Mouse (Mus musculus): Measurements from ENCODE around the gene Pum1. TPM values are rescaled to one million over a fixed set of nuclear protein-coding genes. Genes with fewer than 3 reads are reported as not detected.

The Pum1 gene
- polyA plus RNA-seq, 1 experiment from 2014 or later, result 49.6 TPM

- in situ Hi-C loops (cut with MboI; ENCODE audit: low pct_unique_long_range_greater_than_20kb), result no loop called here
- no peak for ATAC-seq
- H3K27me3 ChIP-seq, result no peaks in the 10 kb centered on the region
- CTCF ChIA-PET, result no interaction called here
- no peak for DNase-seq (ENCODE audit: low read depth, low spot score)
- POLR2A ChIA-PET, result no interaction called here
- no peak for TF ChIP-seq CTCF (IDR thresholded peaks at IDR 0.05)
These were observed 91.7 kb downstream of the Pum1 start for GRCm38 (mm10) chr4:130754776-130755175.

- DNase-seq (ENCODE audit: low read depth, low spot score), result no peak
- CTCF ChIA-PET, result no interaction called here
- TF ChIP-seq CTCF (IDR thresholded peaks at IDR 0.05), result no peak
- POLR2A ChIA-PET, result interaction anchor here (0.5 kb wide), 1 partner anchor 100 kb away, joined by 4 read pairs; no protein-coding TSS in a partner anchor
- no peak for ATAC-seq
- H3K27me3 ChIP-seq, result no peaks in the 10 kb centered on the region
- in situ Hi-C loops (cut with MboI; ENCODE audit: low pct_unique_long_range_greater_than_20kb), result no loop called here
These were observed 96.8 kb downstream of the Pum1 start for GRCm38 (mm10) chr4:130759875-130760274.

- ChIA-PET CTCF (interaction anchor here (1.3 kb wide), 1 partner anchor 16 kb away, joined by 4 read pairs; no protein-coding TSS in a partner anchor), POLR2A (no interaction called here)
- in situ Hi-C loops (cut with MboI; ENCODE audit: low pct_unique_long_range_greater_than_20kb), result no loop called here
- H3K27me3 ChIP-seq, result no peaks in the 10 kb centered on the region
- no peak for TF ChIP-seq CTCF (IDR thresholded peaks at IDR 0.05)
- ATAC-seq (no peak), DNase-seq (ENCODE audit: low read depth, low spot score) (no peak)
These were observed 98.7 kb downstream of the Pum1 start for GRCm38 (mm10) chr4:130761809-130762208.

GRCm38 (mm10) chr4:130765399-130766160 lies 102.5 kb downstream of the Pum1 start:
- TF ChIP-seq CTCF (IDR thresholded peaks at IDR 0.05), result no peak
- in situ Hi-C loops (cut with MboI; ENCODE audit: low pct_unique_long_range_greater_than_20kb), result no loop called here
- ATAC-seq (peak; percentile 47), DNase-seq (ENCODE audit: low read depth, low spot score) (peak; percentile 64)
- H3K27me3 ChIP-seq, result no peaks in the 10 kb centered on the region
- ChIA-PET POLR2A (no interaction called here), CTCF (interaction anchor here (0.9 kb wide), 1 partner anchor 13 kb away, joined by 4 read pairs; no protein-coding TSS in a partner anchor)

- TF ChIP-seq CTCF (IDR thresholded peaks at IDR 0.05), result no peak
- no peaks in the 10 kb centered on the region for H3K27me3 ChIP-seq
- ChIA-PET CTCF (interaction anchor here (1.1 kb wide), 1 partner anchor 9 kb away, joined by 3 read pairs; no protein-coding TSS in a partner anchor), POLR2A (no interaction called here)
- in situ Hi-C loops (cut with MboI; ENCODE audit: low pct_unique_long_range_greater_than_20kb), result no loop called here
- DNase-seq (ENCODE audit: low read depth, low spot score) (no peak), ATAC-seq (no peak)
These were observed 103.3 kb downstream of the Pum1 start for GRCm38 (mm10) chr4:130766387-130766786.

GRCm38 (mm10) chr4:130766926-130767325 lies 103.8 kb downstream of the Pum1 start:
- no peak for DNase-seq (ENCODE audit: low read depth, low spot score)
- ATAC-seq, result no peak
- CTCF ChIA-PET, result interaction anchor here (1.1 kb wide), 1 partner anchor 10 kb away, joined by 3 read pairs; no protein-coding TSS in a partner anchor
- no peaks in the 10 kb centered on the region for H3K27me3 ChIP-seq
- TF ChIP-seq CTCF (IDR thresholded peaks at IDR 0.05), result no peak
- in situ Hi-C loops (cut with MboI; ENCODE audit: low pct_unique_long_range_greater_than_20kb), result no loop called here
- POLR2A ChIA-PET, result no interaction called here

- POLR2A ChIA-PET, result no interaction called here
- ATAC-seq (no peak), DNase-seq (ENCODE audit: low read depth, low spot score) (no peak)
- CTCF ChIA-PET, result no interaction called here
- TF ChIP-seq CTCF (IDR thresholded peaks at IDR 0.05), result no peak
- no peaks in the 10 kb centered on the region for H3K27me3 ChIP-seq
- in situ Hi-C loops (cut with MboI; ENCODE audit: low pct_unique_long_range_greater_than_20kb), result no loop called here
These were observed 110.8 kb downstream of the Pum1 start for GRCm38 (mm10) chr4:130773899-130774298.

GRCm38 (mm10) chr4:130774822-130775221 lies 111.7 kb downstream of the Pum1 start:
- ChIA-PET CTCF (no interaction called here), POLR2A (interaction anchor here (0.6 kb wide), 1 partner anchor 28 kb away, joined by 3 read pairs; no protein-coding TSS in a partner anchor)
- DNase-seq (ENCODE audit: low read depth, low spot score) (no peak), ATAC-seq (no peak)
- in situ Hi-C loops (cut with MboI; ENCODE audit: low pct_unique_long_range_greater_than_20kb), result loop anchor here (25.0 kb wide), 1 partner anchor 1062 kb away; the partner anchor contains the start of genes Mecr and Ptpru
- TF ChIP-seq CTCF (IDR thresholded peaks at IDR 0.05), result no peak
- no peaks in the 10 kb centered on the region for H3K27me3 ChIP-seq

- in situ Hi-C loops (cut with MboI; ENCODE audit: low pct_unique_long_range_greater_than_20kb), result loop anchor here (25.0 kb wide), 1 partner anchor 1060 kb away; the partner anchor contains the start of genes Mecr and Ptpru
- DNase-seq (ENCODE audit: low read depth, low spot score), result no peak
- ATAC-seq, result no peak
- ChIA-PET CTCF (no interaction called here), POLR2A (no interaction called here)
- TF ChIP-seq CTCF (IDR thresholded peaks at IDR 0.05), result no peak
- H3K27me3 ChIP-seq, result no peaks in the 10 kb centered on the region
These were observed 114.5 kb downstream of the Pum1 start for GRCm38 (mm10) chr4:130777647-130778046.

- POLR2A ChIA-PET, result no interaction called here
- in situ Hi-C loops (cut with MboI; ENCODE audit: low pct_unique_long_range_greater_than_20kb), result loop anchor here (25.0 kb wide), 1 partner anchor 1058 kb away; the partner anchor contains the start of genes Mecr and Ptpru
These were observed 115.9 kb downstream of the Pum1 start for GRCm38 (mm10) chr4:130779037-130779436.

GRCm38 (mm10) chr4:130782492-130782891 lies 119.4 kb downstream of the Pum1 start:
- DNase-seq (ENCODE audit: low read depth, low spot score) (no peak), ATAC-seq (no peak)
- no peak for TF ChIP-seq CTCF (IDR thresholded peaks at IDR 0.05)
- ChIA-PET POLR2A (no interaction called here), CTCF (no interaction called here)
- in situ Hi-C loops (cut with MboI; ENCODE audit: low pct_unique_long_range_greater_than_20kb), result loop anchor here (25.0 kb wide), 1 partner anchor 1055 kb away; the partner anchor contains the start of genes Mecr and Ptpru
- no peaks in the 10 kb centered on the region for H3K27me3 ChIP-seq

More at GRCm38 (mm10) chr4:130779037-130779436, 115.9 kb downstream of the Pum1 start:
- DNase-seq (ENCODE audit: low read depth, low spot score) (no peak), ATAC-seq (no peak)
- no peaks in the 10 kb centered on the region for H3K27me3 ChIP-seq
- CTCF ChIA-PET, result interaction anchor here (0.9 kb wide), 1 partner anchor 99 kb away, joined by 3 read pairs; no protein-coding TSS in a partner anchor
- no peak for TF ChIP-seq CTCF (IDR thresholded peaks at IDR 0.05)

Data from Patski (cell line).